Mouse (Mus musculus) T-cell, adult 2 months (primary cell): ENCODE data around the gene Map3k11.
"Not testable (repeated sequence)": the region's sequence is repeated elsewhere in the genome, so short reads cannot be mapped to it uniquely, and the experiment has no call there.

ENCODE experiments used
- DNase-seq: peaks from one replicate; pipeline ENCODE4 v3.0.0; 2022; ENCODE audit warnings: low spot score

Map3k11 gene

GRCm38 (mm10) chr19:5666386-5666785 is 22.2 kb upstream of the Map3k11 start:
- DNase-seq: no peak

- no peak for DNase-seq
Measured at GRCm38 (mm10) chr19:5668372-5668771, 20.2 kb upstream of the Map3k11 start.

GRCm38 (mm10) chr19:5680432-5680831 is 8.1 kb upstream of the Map3k11 start:
- no peak for DNase-seq

DNA sequence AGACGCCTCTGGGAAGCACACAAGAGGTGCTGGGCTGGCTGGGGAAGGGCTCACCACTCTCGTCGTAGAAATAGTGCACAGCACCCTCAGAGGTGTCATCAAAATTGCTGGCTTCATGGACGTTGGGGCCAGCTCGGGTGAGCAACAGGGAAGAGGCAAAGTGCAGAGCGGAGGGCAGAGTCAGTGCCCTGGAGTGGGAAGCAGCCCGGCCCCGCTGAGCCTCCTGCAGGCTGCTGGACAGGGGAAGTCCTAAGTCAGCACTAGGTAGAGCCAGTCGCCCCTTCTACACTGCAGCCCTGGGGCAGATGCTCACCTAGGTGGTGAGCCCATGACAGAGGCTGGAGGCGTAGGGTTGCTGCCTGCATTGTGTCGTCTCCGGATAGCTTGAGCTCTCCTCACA is 4.3 kb upstream of the Map3k11 start:
- DNase-seq: no peak

DNA sequence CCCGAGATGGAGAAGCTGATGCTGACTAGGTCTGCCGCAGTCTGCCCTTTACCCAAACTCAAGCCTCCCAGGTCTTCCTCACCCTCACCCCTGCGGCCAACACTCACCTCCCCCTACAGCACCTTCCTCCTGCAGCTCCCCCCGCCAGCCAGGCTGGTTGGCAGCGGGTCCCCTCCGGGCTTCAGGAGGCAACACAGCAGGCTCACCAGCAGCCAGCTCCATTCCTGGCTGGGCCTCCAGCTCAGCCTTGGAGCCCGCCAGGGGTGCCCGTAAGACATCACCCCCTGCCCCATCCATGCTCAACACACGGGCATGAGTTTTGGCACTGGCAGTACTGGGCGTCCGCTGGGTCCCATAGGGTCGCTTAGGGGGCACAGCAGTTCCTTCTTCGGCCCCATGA is 3.6 kb upstream of the Map3k11 start:
- no peak for DNase-seq

DNA sequence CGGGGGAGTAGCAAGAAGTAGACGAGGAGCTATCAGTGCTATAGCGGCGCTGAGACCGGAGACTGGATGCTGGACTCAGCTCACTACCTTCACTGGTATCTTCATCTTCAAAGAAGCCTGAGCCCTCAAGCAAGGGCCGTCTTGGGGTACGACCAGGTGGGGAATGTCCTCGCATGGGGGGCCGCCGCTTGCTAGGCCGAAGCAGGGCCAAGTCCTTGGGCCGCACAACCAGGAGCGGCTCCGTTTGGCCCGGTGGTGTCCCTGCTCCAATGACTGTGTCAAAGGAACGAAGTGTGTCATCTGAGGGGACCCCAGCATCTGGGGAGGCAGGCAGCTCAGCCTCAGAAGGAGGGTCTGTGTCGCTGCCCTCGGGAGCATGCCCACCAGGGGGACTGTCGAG is 3.1 kb upstream of the Map3k11 start:
- DNase-seq: no peak

DNA sequence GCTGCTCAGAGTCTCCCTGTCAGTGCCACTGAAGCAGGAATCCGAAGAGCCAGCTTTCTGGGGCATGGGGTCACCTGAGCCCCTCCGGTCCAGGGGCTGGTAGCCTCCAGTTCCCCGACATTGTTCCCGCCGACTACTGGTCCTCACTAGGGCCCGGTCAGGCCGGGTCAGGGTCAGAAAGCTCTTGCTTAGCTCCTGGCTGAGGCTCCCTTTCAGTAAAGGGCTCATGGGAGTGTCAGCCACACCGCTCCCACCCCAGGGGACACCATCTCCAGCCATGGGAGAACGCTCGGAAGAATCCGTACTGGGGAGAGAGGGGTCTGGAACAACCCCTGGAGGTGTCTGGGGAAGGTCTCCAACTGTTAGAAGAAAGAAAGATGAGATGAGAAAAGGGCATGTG is 2.7 kb upstream of the Map3k11 start:
- DNase-seq: no peak

DNA sequence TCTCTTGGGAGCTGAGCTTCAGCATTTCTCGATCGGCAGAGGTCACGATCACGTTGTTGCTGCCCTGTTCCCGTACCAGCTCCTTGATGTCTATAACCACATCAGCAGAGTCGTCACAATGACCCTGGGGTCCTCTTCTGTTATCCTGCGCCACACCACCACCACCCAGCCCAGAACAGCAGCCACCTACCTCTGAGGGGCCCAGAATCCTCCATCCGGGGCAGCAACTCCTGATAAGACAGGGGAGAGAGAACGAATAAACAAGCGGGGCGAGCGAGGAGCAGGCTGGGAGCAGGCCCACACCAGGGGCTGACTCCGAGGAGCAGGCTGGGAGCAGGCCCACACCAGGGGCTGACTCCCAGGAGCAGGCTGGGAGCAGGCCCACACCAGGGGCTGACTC is 2.1 kb upstream of the Map3k11 start:
- DNase-seq: no peak

- not testable (repeated sequence) for DNase-seq
Measured at GRCm38 (mm10) chr19:5686954-5687353, 1.6 kb upstream of the Map3k11 start.

GRCm38 (mm10) chr19:5687738-5688137 is 804 bp upstream of the Map3k11 start:
- no peak for DNase-seq

- no peak for DNase-seq
Measured at GRCm38 (mm10) chr19:5689088-5689428, 516 bp downstream of the Map3k11 start.

- peak; percentile 86 for DNase-seq
Measured at GRCm38 (mm10) chr19:5689565-5690342, 1.2 kb downstream of the Map3k11 start.

DNA sequence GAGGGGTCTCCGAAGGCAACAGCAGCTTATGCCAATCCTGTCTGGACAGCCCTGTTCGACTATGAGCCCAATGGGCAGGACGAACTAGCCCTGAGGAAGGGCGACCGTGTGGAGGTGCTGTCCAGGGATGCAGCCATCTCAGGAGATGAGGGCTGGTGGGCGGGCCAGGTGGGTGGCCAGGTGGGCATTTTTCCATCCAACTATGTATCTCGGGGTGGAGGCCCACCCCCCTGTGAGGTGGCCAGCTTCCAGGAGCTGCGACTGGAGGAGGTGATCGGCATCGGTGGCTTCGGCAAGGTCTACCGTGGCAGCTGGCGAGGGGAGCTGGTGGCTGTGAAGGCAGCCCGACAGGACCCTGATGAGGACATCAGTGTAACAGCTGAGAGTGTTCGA is 1.8 kb downstream of the Map3k11 start:
- no peak for DNase-seq

DNA sequence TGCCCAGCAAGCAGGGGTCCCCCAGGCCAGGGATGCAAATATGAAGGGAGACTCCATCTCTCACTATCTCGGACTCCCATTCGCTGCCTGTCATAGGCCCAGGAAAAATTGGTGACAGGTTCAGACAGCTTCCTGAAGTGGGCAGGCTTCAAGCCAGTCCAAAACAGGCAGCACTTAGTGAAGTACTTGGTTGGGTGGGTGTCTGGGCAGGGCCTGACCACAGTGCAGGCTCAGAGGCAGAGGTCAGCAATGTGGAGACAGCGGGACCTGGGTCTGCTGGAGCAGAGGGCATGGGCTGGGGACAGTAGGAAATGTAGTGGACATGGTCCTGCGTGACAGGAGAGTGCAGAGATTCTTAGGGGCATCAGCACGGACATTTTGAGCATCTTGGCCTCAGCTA is 3.1 kb downstream of the Map3k11 start:
- DNase-seq: no peak

DNA sequence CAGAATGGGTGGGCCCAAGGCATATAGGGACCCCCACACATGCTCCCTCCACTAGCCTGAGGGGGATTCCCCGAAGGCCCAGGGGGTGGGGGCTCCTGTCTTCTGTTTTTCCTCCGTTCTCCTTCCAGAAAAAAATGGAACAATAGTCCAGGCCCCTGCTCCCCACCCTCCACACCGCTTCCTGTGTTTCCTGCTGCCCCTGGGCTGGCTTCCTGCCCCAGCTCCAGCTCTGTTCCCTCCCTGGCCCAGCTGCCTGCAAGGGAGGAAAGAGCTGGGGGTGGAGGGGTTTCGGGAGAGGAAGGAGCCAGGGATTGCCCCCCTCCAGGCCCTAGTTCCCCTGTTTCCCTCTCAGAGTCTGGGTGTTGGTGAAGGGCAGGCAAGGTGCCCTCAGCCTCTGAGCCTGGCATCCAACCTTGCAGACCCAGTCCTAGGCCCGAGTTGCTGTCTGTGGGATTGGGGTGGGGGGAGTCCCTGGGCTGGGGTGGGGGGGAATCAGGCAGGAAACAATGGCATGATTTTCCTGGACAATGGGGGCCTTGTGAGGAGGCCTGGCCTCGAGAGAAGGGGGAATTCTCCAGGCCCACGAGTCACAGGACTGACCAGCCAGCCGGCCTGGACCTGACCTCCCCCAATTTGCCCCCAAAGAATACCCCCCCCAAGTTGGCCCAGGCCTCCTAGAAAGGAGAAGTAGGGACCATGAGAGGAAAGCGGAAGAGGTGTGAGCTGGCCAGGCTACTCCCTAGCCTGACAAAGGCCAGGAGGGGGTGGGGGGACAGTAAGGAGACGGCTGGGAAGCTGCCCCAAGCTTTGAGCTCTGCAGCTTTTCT is 3.8 kb downstream of the Map3k11 start:
- no peak for DNase-seq

GRCm38 (mm10) chr19:5692913-5693396 is 4.4 kb downstream of the Map3k11 start:
- DNase-seq: no peak

GRCm38 (mm10) chr19:5693801-5694200 is 5.3 kb downstream of the Map3k11 start:
- DNase-seq: no peak

DNA sequence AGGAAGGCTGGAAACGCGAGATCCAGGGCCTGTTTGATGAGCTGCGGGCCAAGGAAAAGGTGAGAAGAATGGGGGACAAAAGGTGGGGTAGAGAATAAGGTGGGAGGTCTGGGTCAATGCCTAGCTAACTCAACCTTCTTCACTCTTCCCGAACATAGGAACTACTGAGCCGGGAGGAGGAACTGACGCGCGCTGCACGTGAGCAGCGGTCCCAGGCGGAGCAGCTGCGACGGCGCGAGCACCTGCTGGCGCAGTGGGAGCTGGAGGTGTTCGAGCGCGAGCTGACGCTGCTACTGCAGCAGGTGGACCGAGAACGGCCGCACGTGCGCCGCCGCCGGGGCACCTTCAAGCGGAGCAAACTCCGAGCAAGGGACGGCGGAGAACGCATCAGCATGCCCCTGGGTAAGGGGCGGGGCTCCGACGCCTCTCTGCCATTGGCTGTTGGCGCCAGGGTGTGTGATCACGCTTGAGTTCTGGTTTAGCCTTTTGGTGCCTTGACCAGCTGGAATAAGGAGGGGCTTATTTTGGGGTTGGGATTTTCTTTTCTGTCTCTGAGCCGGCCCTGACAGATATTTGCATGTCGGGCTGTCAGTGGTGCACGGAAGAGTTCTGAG is 7.4 kb downstream of the Map3k11 start:
- DNase-seq: no peak

- peak; percentile 62 for DNase-seq
Measured at GRCm38 (mm10) chr19:5704163-5704800, 15.7 kb downstream of the Map3k11 start, which contains the start of gene Kcnk7. Gene Kcnk7, plus strand, starts transcription at chr19:5704367.

- DNase-seq: peak; percentile 60
Measured at GRCm38 (mm10) chr19:5704801-5705571, 16.4 kb downstream of the Map3k11 start.

DNA sequence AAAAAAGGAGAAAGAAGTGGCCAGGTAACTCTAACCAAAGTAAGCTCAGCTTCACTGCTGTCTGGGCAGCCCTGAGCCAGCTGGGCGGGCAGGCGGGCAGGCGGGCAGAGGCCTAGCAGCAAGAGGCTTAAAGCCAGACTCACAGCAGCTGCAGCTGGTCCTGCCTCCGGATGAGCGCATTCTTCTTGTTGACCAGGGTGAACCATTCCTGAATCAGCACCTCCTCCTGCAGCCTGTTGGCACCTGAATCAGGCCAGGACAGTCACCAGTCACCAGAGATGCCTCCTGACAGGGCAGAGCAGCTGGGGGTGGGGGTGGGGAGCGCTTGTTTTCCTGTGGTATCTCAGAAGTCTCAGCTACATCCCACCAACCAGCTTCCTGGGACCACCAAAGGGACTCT is 21.5 kb downstream of the Map3k11 start:
- no peak for DNase-seq

DNA sequence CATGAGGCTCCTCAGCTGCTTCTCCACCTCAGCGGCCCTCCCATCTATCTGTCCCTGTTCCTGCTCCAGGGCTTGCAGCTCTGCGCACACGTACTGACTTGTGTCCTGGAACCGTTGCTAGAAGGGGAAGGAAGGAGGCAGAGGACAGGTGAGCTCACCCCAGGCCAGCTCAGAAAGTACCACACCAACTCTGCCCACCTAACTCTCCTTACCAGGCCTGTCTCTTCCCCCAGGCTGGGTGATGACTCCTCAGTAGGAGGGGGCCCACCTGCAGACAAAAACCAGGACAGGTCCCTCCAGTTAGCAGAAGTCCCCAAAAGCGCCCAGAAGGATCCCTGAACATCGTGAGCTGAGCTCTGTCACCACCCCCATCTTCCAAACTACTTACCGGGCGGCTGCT is 22.0 kb downstream of the Map3k11 start:
- no peak for DNase-seq
